Mouse (Mus musculus): ENCODE measurements around the gene Rbfox3.

Gene Rbfox3

DNA sequence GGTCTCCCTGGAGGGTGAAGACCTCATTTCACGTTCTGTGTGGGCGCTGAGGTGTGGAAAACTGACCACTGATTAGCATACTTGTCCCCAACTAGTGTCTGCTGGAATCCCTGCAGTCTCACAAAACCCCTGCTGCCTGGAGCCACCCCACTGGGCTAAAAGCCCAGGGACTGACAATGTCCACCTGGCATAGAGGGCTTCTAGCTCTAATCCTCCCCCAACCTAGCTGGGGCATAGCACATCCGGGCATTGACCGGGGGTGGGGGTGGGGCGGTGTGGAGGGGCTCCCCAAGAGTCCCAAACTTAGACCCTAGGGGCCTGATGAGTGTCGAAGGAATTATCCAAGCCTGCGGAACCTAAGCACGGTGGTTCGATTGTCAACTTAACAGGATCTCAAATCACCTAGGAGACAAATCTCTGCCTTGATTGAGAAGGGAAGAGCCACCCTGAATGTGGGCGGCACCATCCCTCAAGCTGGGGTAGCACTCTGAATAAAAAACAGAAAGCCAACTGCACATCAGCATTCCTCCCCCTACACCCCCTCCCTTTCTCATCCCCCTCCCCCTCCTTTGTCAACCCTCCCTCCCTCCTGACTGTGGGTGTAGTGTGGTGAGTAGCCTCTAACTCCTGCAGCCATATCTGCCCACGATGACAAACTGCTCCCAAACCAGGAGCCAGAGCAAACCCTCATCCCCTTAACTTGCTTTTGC lies 29.5 kb downstream of the Rbfox3 start:
- DNase-seq (ENCODE audit: low spot score in 2 of 2) = no peak

- no peak for DNase-seq (ENCODE audit: low spot score in 2 of 2)
Measured at GRCm38 (mm10) chr11:118879466-118880150, 31.8 kb downstream of the Rbfox3 start.

DNA sequence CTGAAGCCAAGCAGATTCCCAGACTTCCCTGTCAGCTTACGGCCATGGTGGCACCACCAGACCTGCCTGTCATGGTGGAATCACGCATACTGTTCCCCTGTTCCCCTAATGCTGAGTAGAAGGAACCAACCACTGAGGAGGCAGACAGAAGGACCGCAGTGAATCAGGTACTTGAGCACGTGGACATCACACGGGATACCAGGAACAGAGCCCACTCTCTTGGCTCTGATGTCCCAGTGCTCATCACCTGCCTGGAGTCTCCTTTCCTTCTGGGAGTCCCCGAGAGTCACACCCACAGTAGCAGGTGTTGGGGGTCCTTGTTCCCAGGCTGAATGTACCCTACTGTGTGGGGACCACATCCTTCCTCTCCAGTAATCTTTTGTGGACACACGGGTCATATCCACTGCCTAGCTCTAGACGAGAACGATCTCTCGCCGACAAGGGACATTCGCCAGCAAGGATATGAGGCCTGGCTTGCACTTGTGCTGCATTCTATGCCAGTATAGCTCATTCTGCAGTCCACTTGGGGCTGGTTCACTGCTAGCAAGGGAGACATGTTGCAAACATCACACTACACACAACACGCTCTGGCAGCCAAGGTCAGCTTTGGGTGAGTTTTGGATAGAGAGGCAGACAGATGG lies 32.7 kb downstream of the Rbfox3 start:
- no peak for DNase-seq (ENCODE audit: low spot score in 2 of 2)

DNA sequence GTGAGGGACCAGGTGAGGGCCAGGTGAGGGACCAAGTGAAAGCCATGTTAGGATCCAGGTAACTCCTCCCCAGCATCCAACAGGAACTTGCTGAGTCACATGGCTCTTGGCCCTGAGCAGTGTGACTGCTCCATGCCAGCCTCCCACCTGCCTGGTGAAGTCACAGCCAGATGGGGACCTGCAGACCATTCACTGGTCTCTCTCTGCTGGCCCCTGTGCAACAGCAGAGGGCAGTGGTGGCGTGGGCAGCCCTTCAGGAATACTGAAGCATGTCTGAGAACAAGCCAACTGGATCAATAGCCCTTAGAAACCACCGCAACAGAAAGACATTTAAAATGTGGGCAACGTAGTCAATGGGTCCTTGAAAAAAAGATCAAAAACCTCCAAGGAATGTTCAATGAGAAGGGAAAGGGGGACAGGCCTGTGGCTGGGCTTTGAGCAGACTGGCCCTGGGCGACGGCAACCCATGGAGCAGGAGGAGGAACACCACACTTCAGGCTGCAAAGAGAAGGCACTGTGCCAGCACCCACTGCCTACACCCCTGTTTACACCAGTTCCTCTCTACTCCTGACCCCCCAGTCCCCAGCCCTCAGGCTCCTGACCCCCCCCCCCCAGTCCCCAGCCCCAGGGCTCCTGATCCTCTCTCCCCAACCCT lies 36.0 kb downstream of the Rbfox3 start:
- DNase-seq (ENCODE audit: low spot score in 2 of 2) = no peak

GRCm38 (mm10) chr11:118874487-118875095 lies 36.8 kb downstream of the Rbfox3 start:
- DNase-seq (ENCODE audit: low spot score in 2 of 2) = no peak

GRCm38 (mm10) chr11:118874022-118874421 lies 37.4 kb downstream of the Rbfox3 start:
- no peak for DNase-seq (ENCODE audit: low spot score in 2 of 2)

- no peak for DNase-seq (ENCODE audit: low spot score in 2 of 2)
Measured at GRCm38 (mm10) chr11:118871527-118871926, 39.9 kb downstream of the Rbfox3 start.

DNA sequence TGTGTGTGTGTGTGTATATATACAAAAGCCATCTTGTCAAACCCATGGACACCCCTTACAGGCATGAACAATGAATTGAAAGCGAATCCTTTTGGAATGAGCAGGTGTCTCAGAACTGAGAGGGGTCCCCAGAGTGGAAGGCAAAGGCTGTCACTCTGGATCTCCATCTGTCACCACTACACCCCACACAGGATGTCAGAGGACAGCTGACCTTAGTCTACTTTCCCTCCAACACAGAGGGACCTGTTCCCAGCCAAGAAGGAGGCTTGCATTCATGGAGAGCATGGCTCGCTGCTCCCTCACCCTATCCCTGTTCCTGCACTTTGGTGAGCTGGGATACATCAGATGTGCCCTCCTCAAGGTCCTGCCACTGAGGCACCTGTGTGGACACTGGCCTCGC lies 48.0 kb downstream of the Rbfox3 start:
- no peak for DNase-seq (ENCODE audit: low spot score in 2 of 2)

GRCm38 (mm10) chr11:118861801-118862431 lies 49.5 kb downstream of the Rbfox3 start:
- no peak for DNase-seq (ENCODE audit: low spot score in 2 of 2)

DNA sequence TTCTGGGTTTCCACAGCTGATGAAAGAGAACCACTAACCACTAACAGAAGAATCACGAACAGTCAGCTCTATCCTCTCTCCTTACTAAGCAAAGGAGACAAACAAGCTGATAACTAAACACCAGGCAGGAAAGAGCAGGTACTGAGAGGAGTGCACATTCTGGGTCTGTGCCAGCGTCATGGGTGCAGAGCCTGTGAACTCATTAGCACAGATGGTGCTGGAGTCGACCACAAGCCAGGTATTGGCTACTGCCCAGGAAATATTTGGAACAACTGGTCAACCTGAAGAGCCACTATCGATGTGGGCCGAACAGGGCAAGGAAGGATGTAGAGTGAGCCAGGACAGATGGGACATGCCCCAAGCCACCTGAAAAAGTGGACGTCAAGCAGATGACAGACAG lies 50.2 kb downstream of the Rbfox3 start:
- no peak for DNase-seq (ENCODE audit: low spot score in 2 of 2)

DNA sequence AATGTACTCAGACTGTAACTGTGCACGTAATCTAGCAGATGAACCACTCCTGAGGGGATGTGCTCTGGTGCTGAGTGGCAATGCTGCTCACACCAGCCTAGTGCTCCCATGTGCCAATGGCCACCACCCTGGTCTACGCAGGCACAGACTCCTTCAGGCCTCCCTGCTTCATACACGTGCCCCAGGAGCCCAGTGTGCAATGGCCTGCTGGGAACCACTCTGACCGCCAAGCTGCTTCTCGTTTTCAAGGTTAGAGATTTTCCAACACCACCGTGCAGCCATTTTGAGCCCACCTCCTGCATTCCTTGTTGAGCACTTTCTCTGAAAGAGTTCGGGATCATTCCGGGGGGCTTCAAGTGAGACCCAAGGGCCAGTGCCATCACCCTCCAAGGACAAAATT lies 50.6 kb downstream of the Rbfox3 start:
- DNase-seq (ENCODE audit: low spot score in 2 of 2) = no peak

- no peak for DNase-seq (ENCODE audit: low spot score in 2 of 2)
Measured at GRCm38 (mm10) chr11:118859839-118860238, 51.6 kb downstream of the Rbfox3 start.

- DNase-seq (ENCODE audit: low spot score in 2 of 2) = no peak
Measured at GRCm38 (mm10) chr11:118858305-118858704, 53.1 kb downstream of the Rbfox3 start.

GRCm38 (mm10) chr11:118851391-118851790 lies 60.0 kb downstream of the Rbfox3 start:
- peak; percentile 15 to 41 for DNase-seq (ENCODE audit: low spot score in 2 of 2)

DNA sequence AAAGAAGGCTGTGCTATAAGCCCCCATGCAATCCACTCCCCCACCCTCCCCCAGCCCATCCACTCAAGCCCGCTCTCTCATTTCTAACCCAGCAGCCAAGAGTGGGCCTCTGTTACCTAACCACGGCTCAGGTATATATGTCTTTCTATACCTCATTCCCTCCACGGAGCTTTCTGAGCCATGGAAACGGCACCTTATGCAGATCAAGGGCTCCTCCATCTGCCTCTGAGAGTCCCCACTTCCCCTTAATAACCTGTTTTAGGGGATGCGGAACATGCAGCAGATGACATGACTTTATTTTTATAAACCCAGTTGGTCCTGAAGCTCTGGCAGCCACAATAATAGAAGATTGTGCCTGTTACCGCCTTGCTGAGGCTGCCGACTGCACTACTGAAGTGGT lies 63.4 kb downstream of the Rbfox3 start:
- no peak for DNase-seq (ENCODE audit: low spot score in 2 of 2)

DNA sequence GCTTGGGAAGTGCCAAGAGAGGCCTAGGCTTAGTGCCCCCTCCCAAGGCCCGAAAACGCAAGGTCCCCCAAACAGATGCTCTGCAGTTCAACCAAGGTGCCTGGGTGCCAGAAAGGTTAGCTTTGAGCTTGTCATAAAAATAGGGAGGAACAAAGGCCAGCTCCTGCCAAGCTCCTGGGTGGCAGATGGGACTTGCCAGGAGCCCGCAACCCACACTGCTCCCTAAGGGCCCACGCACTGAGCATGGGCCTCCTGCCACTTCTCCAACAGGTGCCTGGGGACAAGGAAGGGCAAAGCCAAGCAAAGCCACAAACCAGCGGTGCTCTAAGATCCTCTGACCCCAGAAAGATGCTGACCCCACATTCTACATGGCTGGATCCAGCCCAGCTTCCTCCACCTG lies 70.4 kb downstream of the Rbfox3 start:
- DNase-seq (ENCODE audit: low spot score in 2 of 2) = no peak

DNA sequence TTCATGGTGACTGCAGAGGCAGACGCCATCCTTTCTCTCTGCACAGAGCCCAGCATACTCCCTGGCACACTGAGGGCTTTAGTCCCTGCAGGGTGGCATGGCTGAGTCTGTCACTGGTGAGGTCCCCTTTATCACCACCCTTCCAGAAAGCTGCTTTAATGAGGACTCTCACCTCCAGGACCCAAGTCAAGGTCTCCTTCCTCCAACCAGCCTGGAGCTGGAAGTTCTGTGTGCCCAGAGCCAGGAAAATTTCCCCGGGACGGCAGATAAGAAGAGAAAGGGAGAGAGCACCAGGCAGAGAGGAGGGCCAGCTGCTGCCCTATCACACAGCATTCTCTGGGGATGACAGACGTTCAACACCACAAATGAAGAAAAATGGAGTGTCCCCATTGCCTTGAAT lies 73.2 kb downstream of the Rbfox3 start:
- DNase-seq (ENCODE audit: low spot score in 2 of 2) = no peak

DNA sequence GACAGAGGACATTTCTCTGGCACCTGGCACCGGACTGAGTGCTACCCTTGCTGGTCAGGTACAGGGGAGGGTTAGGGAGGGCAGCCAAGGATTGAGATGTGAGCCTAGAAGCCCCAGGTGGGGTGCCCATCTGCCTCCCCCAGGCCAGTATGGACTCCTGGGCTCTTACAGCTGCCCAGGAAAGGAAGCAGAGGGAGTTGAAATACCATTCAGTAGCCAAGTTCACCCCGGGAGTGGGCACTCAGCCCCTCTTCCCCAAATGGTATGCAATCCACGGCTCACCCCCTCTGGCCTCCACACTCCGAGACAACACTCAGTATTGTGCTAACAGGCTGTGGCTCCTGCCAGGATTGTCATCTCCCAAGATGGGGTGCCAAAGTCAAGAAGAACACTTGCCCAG lies 74.5 kb downstream of the Rbfox3 start:
- DNase-seq (ENCODE audit: low spot score in 2 of 2) = no peak

- DNase-seq (ENCODE audit: low spot score in 2 of 2) = no peak
Measured at GRCm38 (mm10) chr11:118832793-118833481, 78.5 kb downstream of the Rbfox3 start.

DNA sequence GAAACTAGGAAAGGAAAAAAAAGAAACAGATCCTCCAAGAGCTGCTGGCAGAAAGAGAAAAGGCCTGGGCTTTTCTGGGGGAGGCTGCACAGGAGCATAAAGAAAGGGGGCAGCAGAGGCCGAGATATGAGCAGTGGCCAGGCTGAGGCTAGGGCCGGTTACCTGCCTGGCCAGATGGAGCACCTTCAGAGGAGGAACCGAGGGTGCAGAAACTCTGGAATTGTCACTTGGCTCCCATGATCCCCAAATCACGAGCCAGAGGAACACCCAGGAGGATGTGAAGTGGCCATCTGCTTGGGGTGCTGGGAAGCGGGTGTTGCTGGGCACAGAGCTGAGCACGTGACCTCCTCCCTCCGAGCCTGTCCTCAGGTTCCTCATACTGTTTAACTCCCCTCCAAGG lies 79.7 kb downstream of the Rbfox3 start:
- no peak for DNase-seq (ENCODE audit: low spot score in 2 of 2)
